Mouse (Mus musculus): ENCODE data around the gene March5. TPM values are rescaled to one million over a fixed set of nuclear protein-coding genes. Genes with fewer than 3 reads are reported as not detected.
"Not testable (repeated sequence)": the region's sequence is repeated elsewhere in the genome, so short reads cannot be mapped to it uniquely, and the experiment has no call there.

The March5 gene
- total RNA-seq (2021), result 10 to 100 TPM; 74.6 to 75.2 TPM
- long read RNA-seq, experiment 1, transcript March5-201 (6 exons, 1,809 nt), result major isoform, 62 of 88 reads
- long read RNA-seq, experiment 1, partial matches to known transcripts, result 1 of 88 reads
- long read RNA-seq, experiment 1, other reads (novel, unspliced or antisense), result 21 of 88 reads
- long read RNA-seq, experiment 2, transcript March5-201 (6 exons, 1,809 nt), result major isoform, 94 of 112 reads
- long read RNA-seq, experiment 2, partial matches to known transcripts, result 1 of 112 reads
- long read RNA-seq, experiment 2, other reads (novel, unspliced or antisense), result 13 of 112 reads

DNA sequence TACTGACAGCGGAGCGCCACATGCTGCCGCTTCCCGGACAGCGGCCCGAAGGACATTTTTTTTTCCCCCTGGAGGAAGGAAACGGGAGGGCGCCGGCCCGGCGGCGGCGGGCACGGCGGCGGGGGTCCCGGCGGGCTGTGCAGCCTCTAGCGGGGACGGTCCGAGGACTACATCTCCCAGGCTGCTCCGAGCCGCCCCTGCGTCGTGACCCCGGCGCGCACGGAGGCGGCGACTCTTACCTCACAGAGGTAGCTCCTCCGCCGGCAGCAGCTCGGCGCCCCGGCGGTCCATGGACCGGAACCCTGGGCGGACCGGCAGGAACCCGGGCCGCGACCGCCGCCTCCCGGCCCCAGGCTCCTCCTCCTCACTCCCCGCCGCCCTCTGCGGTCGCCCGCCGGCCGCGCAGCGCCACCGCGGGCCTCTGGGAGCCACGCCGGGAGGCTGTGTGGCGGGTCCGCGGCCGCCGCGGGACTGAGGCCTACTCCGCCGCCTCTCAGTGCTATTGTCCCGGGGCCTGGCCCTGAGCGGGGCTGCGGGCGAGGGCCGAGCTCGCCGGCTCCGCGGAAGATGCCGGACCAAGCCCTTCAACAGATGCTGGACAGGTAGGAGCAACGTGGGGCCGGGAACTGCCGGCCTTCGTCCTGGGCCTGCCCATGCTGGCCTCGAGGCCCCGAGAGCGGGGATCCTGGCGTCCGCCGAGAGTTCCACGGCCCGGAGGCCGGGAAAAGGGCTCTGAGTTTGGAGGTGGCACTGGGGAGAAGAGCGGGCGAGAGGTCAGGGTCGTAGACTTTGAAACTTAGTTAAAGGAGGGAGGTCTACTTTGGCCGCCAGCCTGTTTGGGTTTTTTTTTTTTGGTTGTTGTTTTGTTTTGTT lies at the start of gene March5:
March5 (plus strand) TSS at position 241 of the 873 bp plus-strand sequence.
- intact Hi-C loops (cut with DNase I), result loop anchor here (2.0 kb wide), 2 partner anchors 31 to 157 kb away; no protein-coding TSS in a partner anchor
- DNase-seq, result peak; percentile 84 to 86

GRCm38 (mm10) chr19:37172096-37172495 lies 35.2 kb upstream of the March5 start:
- no peak for DNase-seq
- intact Hi-C loops (cut with DNase I), result loop anchor here (5.0 to 10.0 kb wide), 2 partner anchors 45 to 117 kb away; no protein-coding TSS in a partner anchor

DNA sequence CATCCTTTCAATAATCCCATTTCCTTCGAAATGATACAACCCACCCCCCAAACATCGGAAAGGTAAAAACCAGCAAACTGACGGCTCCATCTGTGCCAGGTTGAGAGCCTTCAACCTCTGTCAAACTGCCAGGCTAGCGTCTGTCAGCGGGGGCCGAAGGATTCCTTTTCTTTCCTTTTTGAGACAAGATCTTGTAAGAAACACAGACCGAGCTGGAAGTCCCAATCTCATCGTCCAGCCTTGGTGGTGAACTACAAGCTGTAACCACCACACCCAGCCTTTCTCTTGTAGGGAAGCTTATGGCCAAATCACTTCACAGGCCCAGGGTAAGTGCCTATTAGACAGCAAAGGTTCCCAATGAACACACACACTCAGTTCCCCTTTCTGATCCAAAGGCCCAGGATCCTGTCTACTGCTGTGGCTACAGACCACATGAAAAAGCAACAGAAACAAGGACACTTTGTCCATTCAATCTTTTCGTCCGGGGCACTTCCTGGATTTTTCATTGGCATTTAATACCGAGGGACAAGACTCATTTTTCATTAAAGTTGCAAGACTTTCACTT lies 34.7 kb upstream of the March5 start:
- intact Hi-C loops (cut with DNase I), result loop anchor here (5.0 to 10.0 kb wide), 2 partner anchors 45 to 118 kb away; no protein-coding TSS in a partner anchor
- no peak for DNase-seq

DNA sequence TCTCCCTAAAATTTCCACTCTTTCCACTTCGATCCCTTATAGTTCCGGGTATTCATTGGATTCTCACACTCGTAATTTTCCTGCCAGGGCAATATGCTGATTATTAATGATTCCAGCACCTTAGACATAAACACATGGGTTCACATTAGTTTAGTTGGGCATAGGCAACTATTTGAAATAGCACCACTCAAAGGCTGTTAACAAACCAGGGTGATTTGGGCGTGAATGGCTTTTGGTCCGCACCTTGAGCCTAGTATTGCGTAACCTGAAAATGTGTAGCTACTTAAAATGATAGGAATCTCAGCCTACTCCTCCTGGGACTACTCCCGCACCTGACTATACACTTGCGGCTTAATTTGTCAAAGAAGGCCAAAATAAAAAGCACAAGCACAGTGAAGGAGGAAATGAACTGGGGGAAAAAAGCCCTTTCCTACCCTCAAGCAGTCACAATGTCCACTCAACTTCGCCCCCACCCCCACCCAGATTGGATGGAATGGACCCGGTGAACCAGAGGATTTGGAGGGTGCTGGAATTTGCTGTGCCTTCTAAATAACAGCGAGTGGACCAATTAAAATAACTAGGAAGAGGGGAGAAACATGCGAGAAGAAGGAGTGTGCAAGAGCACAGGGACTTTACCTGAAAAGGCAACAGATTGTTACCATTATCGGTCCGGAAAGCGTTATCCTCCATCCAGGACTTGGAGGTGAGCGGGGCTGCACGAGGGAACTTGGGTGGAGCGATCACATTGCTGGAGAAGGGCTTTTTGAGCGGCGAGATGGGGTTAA lies 33.8 kb upstream of the March5 start:
- no peak for DNase-seq
- intact Hi-C loops (cut with DNase I), result loop anchor here (5.0 to 10.0 kb wide), 2 partner anchors 46 to 119 kb away; no protein-coding TSS in a partner anchor

- DNase-seq, result peak; percentile 18 to 45
- intact Hi-C loops (cut with DNase I), result loop anchor here (5.0 to 10.0 kb wide), 2 partner anchors 47 to 119 kb away; no protein-coding TSS in a partner anchor
These were observed 33.1 kb upstream of the March5 start for GRCm38 (mm10) chr19:37174116-37174715.

DNA sequence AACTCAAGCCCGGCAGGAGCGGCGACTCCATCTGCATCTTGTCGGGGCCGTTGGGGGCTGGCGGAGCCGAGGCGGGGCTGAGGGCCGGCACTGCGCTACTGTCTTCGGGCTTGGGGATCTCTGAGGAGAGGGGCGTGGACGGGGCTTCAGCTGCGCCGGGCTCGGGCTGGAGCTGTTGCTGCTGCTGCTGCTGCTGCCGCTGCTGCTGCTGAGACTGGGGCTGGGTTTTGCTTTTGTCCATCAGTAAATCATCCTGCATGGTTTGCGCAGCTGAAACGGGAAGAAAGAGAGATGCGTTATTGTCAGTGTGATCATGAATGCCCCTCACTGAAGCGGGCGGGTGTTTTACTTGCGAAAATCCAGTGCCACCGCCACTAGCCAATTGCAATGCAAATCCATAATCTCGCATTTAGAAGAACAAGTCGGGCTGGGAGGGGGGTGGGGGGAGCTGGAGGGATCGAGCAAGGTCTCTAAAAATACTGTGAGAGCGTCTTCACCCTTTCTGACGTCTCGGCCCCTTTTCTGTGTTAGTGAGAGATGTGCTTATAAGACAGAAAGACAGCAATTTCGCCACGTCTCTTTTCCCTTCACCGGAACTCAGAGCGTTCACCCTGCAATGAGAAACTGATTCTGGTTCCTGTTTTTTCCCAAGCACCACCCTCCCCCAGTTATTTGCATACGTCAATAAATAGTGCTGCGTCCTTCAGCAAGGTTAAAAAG lies 32.5 kb upstream of the March5 start:
- DNase-seq, result peak; percentile 34 to 57
- intact Hi-C loops (cut with DNase I), result loop anchor here (5.0 to 10.0 kb wide), 2 partner anchors 48 to 120 kb away; no protein-coding TSS in a partner anchor

DNA sequence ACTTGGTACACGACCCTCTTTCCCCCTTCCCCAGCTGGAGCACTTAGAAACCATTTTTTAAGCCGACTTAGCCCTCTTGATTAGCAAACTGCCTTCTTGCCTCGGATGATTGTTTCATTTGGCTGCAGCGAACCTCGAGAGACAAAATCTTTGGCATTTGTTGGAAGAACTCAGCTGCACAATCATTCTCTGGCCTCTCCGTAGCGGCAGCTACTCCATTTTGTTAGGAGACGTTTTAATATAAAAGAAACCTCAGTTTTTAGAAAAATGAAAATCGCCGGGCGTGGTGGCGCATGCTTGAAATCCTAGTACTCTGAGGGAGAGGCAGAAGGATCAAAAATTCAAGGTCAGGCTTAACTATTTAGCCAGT lies 31.9 kb upstream of the March5 start:
- peak in 1 of 2 experiments; percentile 40 for DNase-seq
- intact Hi-C loops (cut with DNase I), result loop anchor here (10.0 kb wide), 1 partner anchor 121 kb away; no protein-coding TSS in a partner anchor

DNA sequence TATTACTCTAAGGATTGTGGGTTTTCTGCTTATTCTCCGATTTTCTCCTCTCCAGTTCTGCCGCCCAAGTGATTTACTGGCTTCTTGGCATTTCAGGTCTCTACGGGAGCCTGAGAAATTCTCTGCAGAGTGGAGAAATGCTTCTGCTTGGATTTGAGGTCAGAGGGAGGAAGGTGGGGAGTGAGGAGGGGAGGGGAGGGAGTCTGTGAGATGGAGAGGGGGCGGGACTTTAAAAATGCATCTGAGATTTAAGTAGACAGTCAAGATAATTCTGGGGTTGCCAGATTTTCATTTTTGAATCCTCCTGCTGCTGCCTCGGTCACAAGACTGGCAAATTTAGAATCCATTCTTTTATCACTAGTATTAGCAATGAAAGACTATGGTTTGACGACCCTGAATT lies 31.4 kb upstream of the March5 start:
- DNase-seq, result no peak
- intact Hi-C loops (cut with DNase I), result loop anchor here (2.0 to 10.0 kb wide), 2 partner anchors 31 to 121 kb away; partner anchors contain the start of gene March5

GRCm38 (mm10) chr19:37176879-37177462 lies 30.4 kb upstream of the March5 start:
- intact Hi-C loops (cut with DNase I), result loop anchor here (2.0 to 10.0 kb wide), 2 partner anchors 30 to 122 kb away; partner anchors contain the start of gene March5
- DNase-seq, result no peak

DNA sequence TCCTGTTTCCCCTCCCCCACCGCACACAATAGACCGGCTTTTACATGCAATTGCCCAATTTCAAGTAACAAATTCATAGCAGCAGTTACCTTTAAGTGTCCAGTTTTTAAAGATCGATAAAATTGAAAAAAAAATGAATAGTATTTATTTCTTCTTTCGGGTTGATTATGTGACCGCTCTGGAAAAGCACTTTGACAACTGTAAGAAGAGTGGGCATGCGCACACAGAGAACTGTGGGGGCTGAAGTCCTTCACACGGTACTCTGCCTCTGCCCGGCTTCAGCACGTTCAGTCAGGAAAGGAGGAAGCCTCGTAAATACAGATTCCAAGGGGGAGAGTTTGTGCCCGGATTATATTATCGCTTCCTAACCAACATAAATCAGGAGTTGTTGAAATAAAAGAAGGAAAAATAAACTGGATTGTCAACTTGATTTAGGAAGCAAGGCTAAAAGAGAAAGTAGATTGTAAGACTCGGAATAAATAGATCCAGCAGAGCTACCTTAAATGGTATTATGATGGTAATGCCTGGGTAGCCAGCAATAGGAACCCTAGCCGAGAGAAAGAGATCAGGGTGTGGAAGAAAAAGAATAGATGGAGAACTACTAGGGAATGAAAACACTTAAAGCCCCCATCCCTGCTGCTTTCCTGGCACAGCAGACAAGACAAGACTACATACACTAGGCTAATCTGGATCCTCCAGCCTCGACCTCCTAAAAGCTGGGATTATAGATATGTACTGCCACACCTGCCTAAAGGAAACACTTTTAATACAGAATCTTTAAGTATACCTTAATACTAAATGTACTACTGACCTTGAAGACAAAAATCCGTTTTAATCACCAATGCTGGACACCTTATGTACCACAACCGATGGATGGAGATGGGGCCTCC lies 29.3 kb upstream of the March5 start:
- intact Hi-C loops (cut with DNase I), result loop anchor here (2.0 to 10.0 kb wide), 2 partner anchors 29 to 123 kb away; partner anchors contain the start of gene March5
- DNase-seq, result peak in 1 of 2 experiments; percentile 36

- DNase-seq, result no peak
- intact Hi-C loops (cut with DNase I), result no loop called here
These were observed 18.9 kb upstream of the March5 start for GRCm38 (mm10) chr19:37188366-37188948.

GRCm38 (mm10) chr19:37192475-37193058 lies 14.8 kb upstream of the March5 start:
- DNase-seq, result no peak
- intact Hi-C loops (cut with DNase I), result no loop called here

GRCm38 (mm10) chr19:37198165-37198880 lies 9.0 kb upstream of the March5 start:
- DNase-seq, result no peak

GRCm38 (mm10) chr19:37199889-37200288 lies 7.5 kb upstream of the March5 start:
- no peak for DNase-seq
- intact Hi-C loops (cut with DNase I), result loop anchor here (2.0 kb wide), 1 partner anchor 19 kb away; no protein-coding TSS in a partner anchor

More at GRCm38 (mm10) chr19:37198165-37198880, 9.0 kb upstream of the March5 start:
- intact Hi-C loops (cut with DNase I), result no loop called here

DNA sequence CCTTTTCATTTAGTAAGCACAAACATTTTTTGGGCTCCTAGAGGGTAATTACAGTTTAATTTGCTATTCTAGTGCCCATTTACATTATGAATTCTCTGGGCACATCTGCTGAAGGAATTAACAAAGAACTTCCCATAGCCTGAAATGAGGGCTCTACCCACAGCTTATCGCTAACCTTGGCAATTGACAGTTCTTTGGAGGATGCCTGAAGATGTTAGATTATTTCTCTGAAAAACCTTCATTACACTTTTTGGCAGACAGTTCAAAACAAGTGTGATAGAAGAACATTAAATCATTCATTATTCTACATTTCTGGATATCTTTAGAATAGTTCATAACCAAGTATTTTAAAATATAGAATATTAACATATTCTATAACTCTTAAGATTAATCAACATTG lies 4.0 kb upstream of the March5 start:
- intact Hi-C loops (cut with DNase I), result no loop called here
- no peak for DNase-seq

GRCm38 (mm10) chr19:37205155-37205554 lies 2.2 kb upstream of the March5 start:
- intact Hi-C loops (cut with DNase I); DNase-seq: not testable (repeated sequence)

Measured in gastrocnemius, postnatal 36 days (tissue).